ENCODE assay signal across 11 mouse cellular contexts in the genomic region with DNA sequence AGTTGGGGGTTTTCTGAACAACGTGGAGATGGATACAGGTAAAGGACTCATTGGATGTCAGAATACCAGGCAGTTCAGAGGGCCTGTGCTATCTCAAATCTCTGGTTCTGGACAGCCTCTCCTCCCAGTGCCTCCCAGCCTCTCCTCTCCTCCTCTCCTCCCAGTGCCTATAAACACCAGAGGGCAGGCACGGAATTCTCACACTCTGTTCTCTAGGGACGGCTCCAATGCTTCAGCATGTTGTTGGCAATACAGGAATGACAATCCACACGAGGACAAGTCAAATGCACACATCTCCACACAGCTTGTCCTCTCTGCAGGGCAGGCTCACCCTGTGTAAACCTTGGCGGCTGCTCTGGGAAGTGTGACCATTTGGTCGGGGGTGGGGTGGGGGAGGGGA.
DNase-seq lines count a peak whose midpoint lies in the region; ATAC-seq and TF ChIP-seq lines count a peak whose summit lies in the region.
"Had no signal": no experiment of that assay in that cellular context is flagged by ENCODE, and none has a peak within 500 bp of the region (broad histone marks: within the 10 kb centered on the region; RNA-seq: fewer than 3 reads in every experiment).

No protein-coding gene starts in this region.

- no peak overlapping the region for H3K4me2 ChIP-seq in hindbrain, embryonic 16.5 days (ENCODE audit: low read length)
- no peak overlapping the region for H3K4me2 ChIP-seq in hindbrain, embryonic 11.5 days (replicated peaks; ENCODE audit: low read depth, low read length)
- H3K4me2 ChIP-seq in lung, postnatal 0 days (replicated peaks; ENCODE audit: low read depth, low read length), result no peak overlapping the region
- no peak overlapping the region for H3K4me2 ChIP-seq in kidney, embryonic 15.5 days
- H3K4me2 ChIP-seq: lung, embryonic 15.5 days had no signal

- no peaks in the 10 kb centered on the region for H3K9me3 ChIP-seq in hindbrain, embryonic 16.5 days (ENCODE audit: control insufficient read depth, low read length)
- H3K9me3 ChIP-seq in hindbrain, embryonic 11.5 days (ENCODE audit: control insufficient read depth, low read length), result no peaks in the 10 kb centered on the region
- H3K9me3 ChIP-seq in lung, postnatal 0 days (ENCODE audit: low read length), result no peaks in the 10 kb centered on the region
- H3K9me3 ChIP-seq in kidney, embryonic 15.5 days (replicated peaks), result no peaks in the 10 kb centered on the region
- H3K9me3 ChIP-seq: lung, embryonic 15.5 days had no signal

- 20% methylated on average over 6 of the region's 6 CpGs for WGBS in cerebellum, adult 2 months
- 31% methylated on average over 6 of the region's 6 CpGs for WGBS in hindbrain, embryonic 16.5 days
- WGBS in hindbrain, embryonic 11.5 days, result 65% methylated on average over 6 of the region's 6 CpGs
- WGBS in lung, postnatal 0 days, result 15% methylated on average over 6 of the region's 6 CpGs
- WGBS in kidney, embryonic 15.5 days, result 19% methylated on average over 6 of the region's 6 CpGs

- ATAC-seq in hindbrain, embryonic 16.5 days, result peak; percentile 32; the same call in 1 of the 2 replicates
- no peak for ATAC-seq in hindbrain, embryonic 11.5 days (ENCODE audit: low FRiP score)
- peak; percentile 30; the same call in 1 of the 2 replicates for ATAC-seq in lung, postnatal 0 days
- ATAC-seq in kidney, embryonic 15.5 days (replicated peaks; ENCODE audit: low FRiP score), result no peak
- ATAC-seq: Patski had no signal

- no peaks in the 10 kb centered on the region for H3K36me3 ChIP-seq in hindbrain, embryonic 16.5 days (ENCODE audit: control insufficient read depth, insufficient read depth, low read length)
- no peaks in the 10 kb centered on the region for H3K36me3 ChIP-seq in hindbrain, embryonic 11.5 days (ENCODE audit: control insufficient read depth, insufficient read depth, low read length)
- no peaks in the 10 kb centered on the region for H3K36me3 ChIP-seq in lung, postnatal 0 days (ENCODE audit: insufficient read depth, low read length)
- no peaks in the 10 kb centered on the region for H3K36me3 ChIP-seq in kidney, embryonic 15.5 days
- H3K36me3 ChIP-seq: lung, embryonic 15.5 days had no signal

- no peak overlapping the region for H3K4me3 ChIP-seq in cerebellum, adult 2 months (replicated peaks; ENCODE audit: insufficient read depth, low read depth, low read length)
- no peak overlapping the region for H3K4me3 ChIP-seq in hindbrain, embryonic 16.5 days (ENCODE audit: low read length)
- H3K4me3 ChIP-seq in hindbrain, embryonic 11.5 days (ENCODE audit: low read depth, low read length), result no peak overlapping the region
- H3K4me3 ChIP-seq in lung, postnatal 0 days (ENCODE audit: low read depth, low read length), result no peak overlapping the region
- no peak overlapping the region for H3K4me3 ChIP-seq in kidney, embryonic 15.5 days (replicated peaks)
- H3K4me3 ChIP-seq: lung, embryonic 15.5 days had no signal

- TF ChIP-seq CTCF in cerebellum, adult 2 months (IDR thresholded peaks at IDR 0.05; ENCODE audit: borderline replicate concordance, insufficient read depth, low read depth, low read length), result peak; percentile 20; the same call in 1 of the 2 replicates
- peak; percentile 56 for TF ChIP-seq CTCF in lung, postnatal 0 days (IDR thresholded peaks at IDR 0.05)

- H3K27ac ChIP-seq in cerebellum, adult 2 months (ENCODE audit: insufficient read depth, low read length), result no peak overlapping the region
- H3K27ac ChIP-seq in hindbrain, embryonic 16.5 days (ENCODE audit: low read depth, low read length), result peak overlapping the region; percentile 25; the same call in 1 of the 2 replicates
- H3K27ac ChIP-seq in hindbrain, embryonic 11.5 days (ENCODE audit: low read depth, low read length), result no peak overlapping the region
- no peak overlapping the region for H3K27ac ChIP-seq in lung, postnatal 0 days (ENCODE audit: low read length)
- H3K27ac ChIP-seq in kidney, embryonic 15.5 days, result no peak overlapping the region
- H3K27ac ChIP-seq: lung, embryonic 15.5 days had no signal

- DNase-seq in cerebellum, adult 2 months, result peak in 1 of 2 experiments; percentile 33
- no peak for DNase-seq in cerebellum, adult 11-12 months
- DNase-seq in hindbrain, embryonic 11.5 days (ENCODE audit: low spot score), result no peak
- peak; percentile 58 for DNase-seq in adrenal gland, postnatal 14 days
- no peak for DNase-seq in lung, postnatal 0 days (ENCODE audit: low spot score)
- no peak for DNase-seq in layer of hippocampus, postnatal 36 days
- DNase-seq: spleen, adult 18-20 months had no signal

- H3K4me1 ChIP-seq in cerebellum, adult 2 months (ENCODE audit: control insufficient read depth, insufficient read depth, low read length), result peaks cover 38% of the 10 kb centered on the region
- peaks cover 28% of the 10 kb centered on the region for H3K4me1 ChIP-seq in hindbrain, embryonic 16.5 days (ENCODE audit: control insufficient read depth, insufficient read depth, low read depth, low read length)
- H3K4me1 ChIP-seq in hindbrain, embryonic 11.5 days (replicated peaks; ENCODE audit: control insufficient read depth, insufficient read depth, low read length), result peaks cover 3% of the 10 kb centered on the region; the same call in 1 of the 2 replicates
- no peaks in the 10 kb centered on the region for H3K4me1 ChIP-seq in lung, postnatal 0 days (ENCODE audit: insufficient read depth, low read depth, low read length)
- peaks cover 44% of the 10 kb centered on the region for H3K4me1 ChIP-seq in kidney, embryonic 15.5 days

- no peak overlapping the region for H3K9ac ChIP-seq in hindbrain, embryonic 16.5 days (ENCODE audit: low read depth, low read length)
- H3K9ac ChIP-seq in hindbrain, embryonic 11.5 days (ENCODE audit: low read depth, low read length), result no peak overlapping the region
- no peak overlapping the region for H3K9ac ChIP-seq in lung, postnatal 0 days (replicated peaks; ENCODE audit: low read depth)
- no peak overlapping the region for H3K9ac ChIP-seq in kidney, embryonic 15.5 days
- H3K9ac ChIP-seq: lung, embryonic 15.5 days had no signal

- no peaks in the 10 kb centered on the region for H3K27me3 ChIP-seq in cerebellum, adult 2 months (ENCODE audit: control insufficient read depth, insufficient read depth, low read length)
- H3K27me3 ChIP-seq in hindbrain, embryonic 16.5 days (replicated peaks; ENCODE audit: control insufficient read depth, insufficient read depth, low read length), result no peaks in the 10 kb centered on the region
- H3K27me3 ChIP-seq in hindbrain, embryonic 11.5 days (ENCODE audit: control insufficient read depth, insufficient read depth, low read length), result no peaks in the 10 kb centered on the region
- no peaks in the 10 kb centered on the region for H3K27me3 ChIP-seq in lung, postnatal 0 days (replicated peaks; ENCODE audit: insufficient read depth, low read length)
- no peaks in the 10 kb centered on the region for H3K27me3 ChIP-seq in kidney, embryonic 15.5 days
- H3K27me3 ChIP-seq: lung, embryonic 15.5 days; Patski had no signal

- no peak for TF ChIP-seq POLR2A in cerebellum, adult 2 months (IDR thresholded peaks at IDR 0.05; ENCODE audit: borderline replicate concordance, insufficient read depth, low read length)

- no peak for TF ChIP-seq EP300 in lung, postnatal 0 days (IDR thresholded peaks at IDR 0.05)

Comparison
In these comparisons a context has a peak if more than half of its experiments do, and no peak if none do; other contexts are left out.
1. ATAC-seq: peak in hindbrain, embryonic 16.5 days (single experiment) and lung, postnatal 0 days (single experiment); none in hindbrain, embryonic 11.5 days (single experiment) and kidney, embryonic 15.5 days (single experiment).